Mouse (Mus musculus) heart, embryonic 13.5 days (tissue): ENCODE data around the gene Pwwp2a. TPM values are rescaled to one million over a fixed set of nuclear protein-coding genes. Genes with fewer than 3 reads are reported as not detected.

Experiments
- ATAC-seq: fragments of 200-750 bp; cut with Nextera tagmentation; 2 replicates; pipeline ENCODE4 v1.8.0; 2017; ENCODE audit warnings: moderate TSS enrichment; ENCODE audit not compliant: insufficient number of reproducible peaks, low FRiP score, low TSS enrichment; ENCODE audit errors: extremely low read depth
- H3K27ac ChIP-seq: fragments of 300-500 bp; sonication (generic); replicated peaks from 2 replicates; pipeline ENCODE4 v1.5.1; 2015; ENCODE audit warnings: moderate library complexity, mild to moderate bottlenecking, inconsistent platforms
- H3K27me3 ChIP-seq: fragments of 300-500 bp; sonication (generic); replicated peaks from 2 replicates; pipeline ENCODE4 v1.6.1; 2015; ENCODE audit warnings: mild to moderate bottlenecking, inconsistent platforms
- H3K36me3 ChIP-seq: fragments of 300-500 bp; sonication (generic); 2 replicates; pipeline ENCODE4 v1.6.1; 2015; ENCODE audit warnings: mild to moderate bottlenecking, inconsistent platforms
- H3K4me1 ChIP-seq: fragments of 300-500 bp; sonication (generic); 2 replicates; pipeline ENCODE4 v1.6.1; 2015; ENCODE audit warnings: inconsistent platforms
- H3K4me2 ChIP-seq: fragments of 300-500 bp; sonication (generic); 2 replicates; pipeline ENCODE4 v1.6.1; 2015; ENCODE audit warnings: inconsistent platforms, mild to moderate bottlenecking, moderate library complexity
- H3K4me3 ChIP-seq: fragments of 300-500 bp; sonication (generic); 2 replicates; pipeline ENCODE4 v1.5.1; 2015; ENCODE audit warnings: moderate library complexity, mild to moderate bottlenecking, inconsistent platforms
- H3K9ac ChIP-seq: fragments of 300-500 bp; sonication (generic); 2 replicates; pipeline ENCODE4 v1.6.1; 2015; ENCODE audit warnings: inconsistent platforms, mild to moderate bottlenecking, moderate library complexity
- H3K9me3 ChIP-seq: fragments of 300-500 bp; sonication (generic); 2 replicates; pipeline ENCODE4 v1.6.1; 2016; ENCODE audit warnings: inconsistent platforms
- WGBS: fragments of 180-500 bp; shearing (Covaris S2); methylation state at CpG from one replicate; pipeline ENCODE4 v1.1.7; 2015; ENCODE audit warnings: mixed read lengths; 5-methylcytosine and 5-hydroxymethylcytosine counted together
- polyA plus RNA-seq: library from polyadenylated mRNA; unstranded; fragments of >200 nt; fragmentation: Nextera tagmentation; extraction: Ambion mirVana; gene quantifications from 2 replicates; pipeline ENCODE4 v1.2.1, GENCODE M21; 2015

Pwwp2a gene
- polyA plus RNA-seq, 1 experiment from 2014 or later, result 18.4 TPM

- H3K9me3 ChIP-seq, result no peaks in the 10 kb centered on the region
- WGBS, result 66% methylated on average over 7 of the region's 7 CpGs
- H3K9ac ChIP-seq, result no peak overlapping the region
- H3K36me3 ChIP-seq, result peaks cover 54% of the 10 kb centered on the region
- no peak overlapping the region for H3K4me3 ChIP-seq
- ATAC-seq, result no peak
- H3K4me2 ChIP-seq, result no peak overlapping the region
- no peaks in the 10 kb centered on the region for H3K4me1 ChIP-seq
- H3K27me3 ChIP-seq, result no peaks in the 10 kb centered on the region
- H3K27ac ChIP-seq, result no peak overlapping the region
Observed at GRCm38 (mm10) chr11:43727796-43728195, 46.0 kb downstream of the Pwwp2a start.

DNA sequence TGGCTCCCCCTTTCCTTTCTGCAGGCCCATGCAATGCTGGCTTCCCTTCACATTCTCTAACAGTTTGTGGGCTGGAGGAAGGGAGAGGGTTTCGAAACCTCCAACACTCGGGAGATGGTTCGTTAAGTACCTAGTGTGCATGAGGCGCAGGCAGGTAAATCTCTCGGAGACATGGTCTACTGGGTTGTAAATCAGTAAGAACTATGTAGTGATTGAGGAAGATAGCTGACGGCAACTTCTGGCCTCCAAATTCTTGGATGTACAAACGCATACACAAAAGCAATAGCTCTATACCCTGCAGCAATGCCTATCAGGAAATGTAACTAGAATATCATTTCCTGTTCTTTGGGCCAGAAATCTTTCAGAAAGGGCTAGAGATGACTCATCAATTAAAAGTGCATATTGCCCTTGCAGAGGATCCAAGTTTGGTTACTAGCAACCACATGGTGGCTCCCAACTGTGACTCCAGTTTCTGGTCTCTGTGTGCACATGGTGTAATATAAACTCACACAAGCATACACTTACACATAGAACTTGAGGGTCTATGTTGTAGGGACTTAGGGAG, 47.0 kb downstream of the Pwwp2a start:
- no peaks in the 10 kb centered on the region for H3K27me3 ChIP-seq
- WGBS, result 83% methylated on average over 7 of the region's 7 CpGs
- no peak overlapping the region for H3K4me2 ChIP-seq
- no peaks in the 10 kb centered on the region for H3K4me1 ChIP-seq
- ATAC-seq, result no peak
- no peak overlapping the region for H3K9ac ChIP-seq
- H3K27ac ChIP-seq, result no peak overlapping the region
- no peaks in the 10 kb centered on the region for H3K9me3 ChIP-seq
- no peak overlapping the region for H3K4me3 ChIP-seq
- H3K36me3 ChIP-seq, result peaks cover 56% of the 10 kb centered on the region

DNA sequence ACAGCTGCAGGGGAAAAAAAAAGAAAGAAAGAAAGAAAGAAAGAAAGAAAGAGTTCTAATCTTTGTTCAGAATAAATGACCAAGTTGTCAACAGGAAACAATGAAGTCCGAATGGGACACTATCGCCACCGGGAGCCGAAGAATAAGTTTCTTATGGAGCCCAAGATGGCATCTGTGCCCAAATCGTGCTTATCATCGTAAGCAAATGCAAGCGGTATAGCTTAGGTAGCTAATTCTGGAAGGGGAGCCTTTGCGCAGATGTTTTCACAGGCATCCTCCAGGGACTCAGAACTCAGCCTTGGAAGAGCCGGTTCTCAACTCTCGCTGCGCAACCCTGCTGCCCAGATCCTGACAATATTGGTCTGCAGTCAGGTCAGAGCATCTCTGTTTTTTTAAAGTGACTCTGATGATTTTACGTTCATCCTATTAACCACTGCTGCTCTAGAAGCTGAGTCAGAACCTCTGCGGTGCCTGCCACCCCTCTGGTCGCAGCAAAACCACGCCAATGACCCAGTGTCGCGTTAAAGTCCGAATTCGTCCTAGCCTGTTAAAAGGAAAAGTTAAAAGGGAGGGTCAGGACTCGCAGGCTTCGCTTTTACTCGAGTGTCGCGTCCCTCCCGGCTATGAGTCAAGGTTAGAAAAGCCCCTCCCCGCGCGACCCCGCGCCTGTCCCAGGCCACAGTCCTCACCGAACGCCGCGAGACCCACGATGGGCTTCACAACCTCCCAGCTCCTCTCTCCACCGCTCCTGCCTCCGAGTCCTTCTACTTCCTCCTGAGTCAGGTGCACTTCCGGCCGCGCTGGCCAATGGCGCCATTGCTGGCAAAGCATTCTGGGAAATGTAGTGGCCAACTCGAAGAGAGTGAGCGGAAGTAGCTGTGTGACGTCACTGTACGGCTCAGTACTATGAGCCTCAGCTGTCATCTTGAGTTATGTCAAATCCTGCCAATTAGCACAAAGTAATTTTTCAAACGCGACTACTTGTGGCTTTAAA, 65.7 kb downstream of the Pwwp2a start, which contains the start of gene Ttc1:
TSS of gene Ttc1 (minus strand) at position 776 of the 994 bp plus-strand sequence.
- 2% methylated on average over 47 of the region's 47 CpGs for WGBS
- peak; percentile 95 for ATAC-seq
- H3K9me3 ChIP-seq, result no peaks in the 10 kb centered on the region

DNA sequence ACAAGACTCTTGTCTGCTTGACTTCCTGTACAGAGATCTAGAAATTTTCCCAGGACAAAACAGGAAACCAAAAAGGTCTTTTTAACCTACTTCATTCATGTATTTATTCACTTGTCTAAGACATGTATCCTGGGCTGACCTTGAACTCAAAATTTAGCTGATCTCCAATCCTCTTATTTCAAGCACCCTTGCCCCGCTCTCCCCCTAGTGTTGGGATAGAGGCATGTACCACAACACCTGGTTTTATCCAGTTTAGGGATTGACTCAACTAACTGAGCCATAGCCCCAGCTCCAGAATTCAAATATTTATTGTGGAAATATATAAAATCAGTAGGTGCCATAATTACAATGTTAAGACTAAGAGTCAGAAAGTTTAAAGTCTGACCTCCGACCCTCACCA, 69.7 kb downstream of the Pwwp2a start:
- no peak overlapping the region for H3K4me2 ChIP-seq
- WGBS, result 64% methylated on average over 2 of the region's 2 CpGs
- peaks cover 8% of the 10 kb centered on the region for H3K4me1 ChIP-seq
- no peak overlapping the region for H3K4me3 ChIP-seq
- H3K27ac ChIP-seq, result no peak overlapping the region
- H3K9me3 ChIP-seq, result no peaks in the 10 kb centered on the region
- no peak for ATAC-seq
- H3K9ac ChIP-seq, result no peak overlapping the region
- H3K27me3 ChIP-seq, result peaks cover 5% of the 10 kb centered on the region
- H3K36me3 ChIP-seq, result no peaks in the 10 kb centered on the region

More for the DNA sequence above, 65.7 kb downstream of the Pwwp2a start, which contains the start of gene Ttc1:
- peaks cover 9% of the 10 kb centered on the region for H3K4me1 ChIP-seq
- peak within 1 kb of the TSS; percentile 88 for H3K9ac ChIP-seq
- peak within 1 kb of the TSS; percentile 66 for H3K27ac ChIP-seq
- peak within 1 kb of the TSS; percentile 94 for H3K4me2 ChIP-seq
- H3K36me3 ChIP-seq, result peaks cover 28% of the 10 kb centered on the region
- no peaks in the 10 kb centered on the region for H3K27me3 ChIP-seq
- peak within 1 kb of the TSS; percentile 74 for H3K4me3 ChIP-seq

DNA sequence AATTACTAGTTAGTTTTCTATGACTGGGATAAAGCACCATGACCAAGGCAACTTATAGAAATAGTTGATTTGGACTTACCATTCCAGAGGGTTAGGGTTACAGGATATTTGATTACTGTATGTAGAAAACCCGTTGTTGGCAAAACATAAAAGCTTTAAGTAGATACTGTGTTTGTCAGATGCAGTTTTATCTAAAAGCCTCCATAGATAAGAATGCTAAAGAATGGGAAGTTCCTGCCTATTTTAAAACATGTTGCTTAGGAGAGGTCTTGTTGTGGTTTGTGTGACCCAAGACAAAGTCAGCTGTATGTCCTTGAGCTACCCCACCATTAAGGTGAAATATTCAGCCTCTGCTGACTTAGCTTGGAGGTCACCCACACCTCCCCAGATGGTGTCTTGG, 72.8 kb downstream of the Pwwp2a start:
- H3K4me3 ChIP-seq, result no peak overlapping the region
- no peak overlapping the region for H3K4me2 ChIP-seq
- no peaks in the 10 kb centered on the region for H3K4me1 ChIP-seq
- no peaks in the 10 kb centered on the region for H3K9me3 ChIP-seq
- no peaks in the 10 kb centered on the region for H3K36me3 ChIP-seq
- 69% methylated on average over 1 of the region's 1 CpGs for WGBS
- no peak overlapping the region for H3K9ac ChIP-seq
- no peak for ATAC-seq
- H3K27me3 ChIP-seq, result peaks cover 5% of the 10 kb centered on the region
- no peak overlapping the region for H3K27ac ChIP-seq

DNA sequence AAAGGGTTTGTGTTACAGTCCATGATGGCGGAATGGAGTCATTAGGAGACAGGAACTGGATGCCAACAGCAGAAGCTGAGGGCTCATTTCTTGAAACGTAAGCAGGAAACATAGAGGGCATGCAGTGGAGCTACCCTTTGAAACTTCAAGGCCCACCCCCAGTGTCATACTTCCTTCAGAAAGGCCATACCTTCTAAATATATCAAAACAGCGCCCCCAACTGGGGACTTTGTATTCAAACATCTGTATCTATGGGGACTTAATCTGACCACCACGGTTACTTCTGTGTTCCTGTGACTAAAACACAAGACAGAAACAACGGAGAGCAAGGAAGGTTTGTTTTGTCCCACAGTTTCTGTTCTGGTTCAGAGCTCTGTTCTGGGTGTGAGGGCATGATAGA, 73.6 kb downstream of the Pwwp2a start:
- no peak overlapping the region for H3K4me3 ChIP-seq
- no peaks in the 10 kb centered on the region for H3K9me3 ChIP-seq
- H3K4me2 ChIP-seq, result no peak overlapping the region
- H3K27ac ChIP-seq, result no peak overlapping the region
- ATAC-seq, result no peak
- peaks cover 5% of the 10 kb centered on the region for H3K27me3 ChIP-seq
- no peak overlapping the region for H3K9ac ChIP-seq
- no peaks in the 10 kb centered on the region for H3K36me3 ChIP-seq
- H3K4me1 ChIP-seq, result no peaks in the 10 kb centered on the region
- 62% methylated on average over 5 of the region's 5 CpGs for WGBS

- H3K27ac ChIP-seq, result no peak overlapping the region
- no peak for ATAC-seq
- H3K4me1 ChIP-seq, result no peaks in the 10 kb centered on the region
- H3K27me3 ChIP-seq, result peaks cover 5% of the 10 kb centered on the region
- 49% methylated on average over 2 of the region's 2 CpGs for whole genome bisulfite sequencing
- H3K9me3 ChIP-seq, result no peaks in the 10 kb centered on the region
- no peak overlapping the region for H3K4me3 ChIP-seq
- H3K4me2 ChIP-seq, result no peak overlapping the region
- H3K9ac ChIP-seq, result no peak overlapping the region
- H3K36me3 ChIP-seq, result no peaks in the 10 kb centered on the region
Observed at GRCm38 (mm10) chr11:43758436-43758835, 76.6 kb downstream of the Pwwp2a start.

- peak; percentile 54; the same call in 1 of the 2 replicates for ATAC-seq
- WGBS, result 6% methylated on average over 37 of the region's 37 CpGs
- peak overlapping the region; percentile 61 for H3K4me3 ChIP-seq
- peak overlapping the region; percentile 75 for H3K4me2 ChIP-seq
- peaks cover 7% of the 10 kb centered on the region; the same call in 1 of the 2 replicates for H3K4me1 ChIP-seq
- H3K9ac ChIP-seq, result peak overlapping the region; percentile 71
- H3K27me3 ChIP-seq, result peaks cover 15% of the 10 kb centered on the region
- no peak overlapping the region for H3K27ac ChIP-seq
- H3K36me3 ChIP-seq, result no peaks in the 10 kb centered on the region
- H3K9me3 ChIP-seq, result no peaks in the 10 kb centered on the region
Observed at GRCm38 (mm10) chr11:43766922-43767648, 85.3 kb downstream of the Pwwp2a start.

GRCm38 (mm10) chr11:43767749-43768148, 86.0 kb downstream of the Pwwp2a start:
- peak overlapping the region; percentile 75 for H3K4me2 ChIP-seq
- H3K36me3 ChIP-seq, result no peaks in the 10 kb centered on the region
- H3K27ac ChIP-seq, result no peak overlapping the region
- 62% methylated on average over 11 of the region's 11 CpGs for WGBS
- peaks cover 15% of the 10 kb centered on the region for H3K27me3 ChIP-seq
- peak overlapping the region; percentile 61; the same call in 1 of the 2 replicates for H3K4me3 ChIP-seq
- ATAC-seq, result no peak
- H3K4me1 ChIP-seq, result peaks cover 7% of the 10 kb centered on the region; the same call in 1 of the 2 replicates
- H3K9me3 ChIP-seq, result no peaks in the 10 kb centered on the region
- H3K9ac ChIP-seq, result no peak overlapping the region

DNA sequence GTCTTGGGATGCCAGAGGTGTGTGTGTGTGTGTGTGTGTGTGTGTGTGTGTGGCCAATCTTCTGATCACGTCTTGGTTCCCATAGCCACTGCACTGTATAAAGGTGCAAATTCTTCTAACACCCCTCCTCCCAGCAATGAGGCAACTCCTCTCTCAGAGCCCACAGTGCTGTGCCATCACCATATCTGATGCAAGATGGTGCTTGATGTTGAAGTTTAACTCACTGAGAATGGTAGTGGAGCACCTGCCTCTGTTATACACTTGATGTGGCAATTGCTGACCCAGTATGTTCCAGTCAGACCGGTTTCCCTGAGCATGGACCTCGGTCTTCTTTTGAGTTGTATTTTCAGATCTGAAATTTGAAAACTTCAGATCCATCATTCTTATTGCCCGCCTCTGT, 88.3 kb downstream of the Pwwp2a start:
- peaks cover 15% of the 10 kb centered on the region for H3K4me1 ChIP-seq
- H3K9ac ChIP-seq, result no peak overlapping the region
- H3K9me3 ChIP-seq, result no peaks in the 10 kb centered on the region
- no peak overlapping the region for H3K4me2 ChIP-seq
- peaks cover 19% of the 10 kb centered on the region for H3K27me3 ChIP-seq
- H3K27ac ChIP-seq, result no peak overlapping the region
- no peak for ATAC-seq
- WGBS, result 67% methylated on average over 4 of the region's 4 CpGs
- no peak overlapping the region for H3K4me3 ChIP-seq
- H3K36me3 ChIP-seq, result no peaks in the 10 kb centered on the region
